Mouse (Mus musculus) erythroblast, embryonic 14.5 days (primary cell): ENCODE measurements at regions not wholly inside any gene's neighbourhood (a gene's known extent, or its start where the extent isn't known, plus 50 kb on each side); places are given as distances from the start of the nearest gene placed in this dataset.

ENCODE experiments used
- H3K27me3 ChIP-seq: 2 replicates; pipeline ENCODE4 v1.6.1; 2012; ENCODE audit warnings: inconsistent platforms; ENCODE audit not compliant: control insufficient read depth
- H3K36me3 ChIP-seq: 2 replicates; pipeline ENCODE4 v1.6.1; 2012; ENCODE audit warnings: mild to moderate bottlenecking, inconsistent platforms; ENCODE audit not compliant: control insufficient read depth
- H3K4me1 ChIP-seq: 2 replicates; pipeline ENCODE4 v1.6.1; 2012; ENCODE audit warnings: inconsistent platforms; ENCODE audit not compliant: control insufficient read depth
- H3K4me3 ChIP-seq: replicated peaks from 2 replicates; pipeline ENCODE3; 2012; ENCODE audit warnings: moderate library complexity, mild to moderate bottlenecking, inconsistent platforms
- H3K9me3 ChIP-seq: 2 replicates; pipeline ENCODE4 v1.6.1; 2012; ENCODE audit warnings: low read length, inconsistent platforms, mixed read lengths; ENCODE audit not compliant: control insufficient read depth
- GATA1 ChIP-seq: IDR thresholded peaks from 2 replicates; pipeline ENCODE4 v1.6.1; 2012; ENCODE audit warnings: low read length, inconsistent platforms, mixed read lengths
- TAL1 ChIP-seq: IDR thresholded peaks from 3 replicates; pipeline ENCODE4 v1.6.1; 2012; ENCODE audit warnings: low read length, inconsistent platforms, mixed read lengths

DNA sequence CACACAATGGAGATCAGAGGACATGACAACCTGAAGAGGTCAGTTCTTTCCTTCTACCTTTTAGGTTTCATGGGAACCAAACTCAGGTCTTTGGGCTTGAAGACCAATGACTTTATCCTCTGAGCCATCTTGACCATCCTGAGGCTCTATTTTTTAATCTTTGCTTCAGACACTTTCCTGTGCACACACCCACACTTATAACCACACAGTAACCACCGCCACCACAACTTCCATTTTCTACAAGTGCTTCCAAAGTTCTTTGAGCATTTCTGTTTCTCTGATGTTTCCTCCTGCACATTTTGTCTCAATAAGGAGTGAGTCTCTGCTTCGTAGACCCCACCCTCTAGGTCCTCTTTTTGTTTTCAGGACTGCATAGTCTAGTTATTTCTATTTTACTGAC lies 385.3 kb downstream of the Lpin1 start:
- no peaks in the 10 kb centered on the region for H3K27me3 ChIP-seq
- no peaks in the 10 kb centered on the region for H3K36me3 ChIP-seq
- no peaks in the 10 kb centered on the region for H3K9me3 ChIP-seq
- no peak for TF ChIP-seq TAL1
- TF ChIP-seq GATA1 = no peak
- H3K4me3 ChIP-seq = no peak overlapping the region
- H3K4me1 ChIP-seq = no peaks in the 10 kb centered on the region

DNA sequence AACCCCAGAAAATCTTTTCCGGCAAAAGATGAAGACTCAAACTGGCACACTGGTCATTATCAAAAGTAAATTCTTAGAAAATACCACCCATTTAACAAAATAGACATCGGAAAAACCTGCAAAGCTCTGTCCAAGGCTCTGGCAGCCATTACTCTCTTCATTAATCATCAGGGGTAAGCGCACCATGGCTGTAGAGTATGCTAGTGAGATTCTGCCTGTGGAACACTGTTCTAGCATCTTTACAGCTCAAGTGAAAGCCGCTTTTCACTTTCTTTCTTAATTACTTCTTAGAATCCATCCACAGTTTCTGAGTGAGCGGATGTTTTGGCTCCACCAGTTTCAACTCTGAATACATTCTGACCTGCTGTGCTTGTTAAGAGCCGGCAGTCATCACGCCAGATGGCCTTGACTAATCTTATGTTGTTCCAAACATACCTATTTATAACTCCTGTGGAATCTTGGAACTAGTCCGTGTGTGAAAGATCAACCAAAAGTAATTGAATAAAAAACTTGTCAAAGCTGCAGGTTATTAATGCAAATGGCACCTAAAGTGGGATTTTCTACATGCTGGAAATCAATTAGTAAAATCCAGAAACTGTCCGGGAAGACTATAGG lies 387.8 kb downstream of the Lpin1 start:
- Histone ChIP-seq H3K36me3 (no peaks in the 10 kb centered on the region), H3K9me3 (no peaks in the 10 kb centered on the region), H3K4me3 (no peak overlapping the region), H3K27me3 (no peaks in the 10 kb centered on the region), H3K4me1 (no peaks in the 10 kb centered on the region)
- no peak for TF ChIP-seq TAL1
- TF ChIP-seq GATA1 = no peak

- H3K27me3 ChIP-seq = no peaks in the 10 kb centered on the region
- H3K4me1 ChIP-seq = no peaks in the 10 kb centered on the region
- H3K9me3 ChIP-seq = no peaks in the 10 kb centered on the region
- H3K36me3 ChIP-seq = no peaks in the 10 kb centered on the region
- no peak for TF ChIP-seq TAL1
- no peak for TF ChIP-seq GATA1
- H3K4me3 ChIP-seq = no peak overlapping the region
Observed at GRCm38 (mm10) chr12:16222205-16222604, 388.6 kb downstream of the Lpin1 start.

DNA sequence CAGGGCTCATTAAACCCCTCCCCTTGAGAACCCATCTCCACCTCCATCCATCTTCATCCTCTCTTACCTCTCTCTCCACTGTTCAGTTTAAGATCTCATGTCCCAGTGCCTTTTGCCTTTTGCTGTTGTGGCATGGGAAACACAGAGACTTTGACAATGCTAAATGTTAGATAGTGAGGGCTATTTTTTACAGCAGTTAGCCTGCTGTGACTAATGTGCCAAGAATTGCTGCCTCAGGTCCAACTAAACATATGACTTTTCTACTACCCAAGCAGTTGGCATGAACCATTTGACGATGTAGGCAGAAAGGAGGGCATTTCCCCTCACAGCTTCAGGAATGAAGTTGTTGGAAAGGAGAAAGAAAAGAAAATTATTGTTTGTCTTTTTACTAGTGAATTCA lies 389.6 kb downstream of the Lpin1 start:
- no peak overlapping the region for H3K4me3 ChIP-seq
- TF ChIP-seq GATA1 = no peak
- no peak for TF ChIP-seq TAL1
- no peaks in the 10 kb centered on the region for H3K4me1 ChIP-seq
- no peaks in the 10 kb centered on the region for H3K27me3 ChIP-seq
- no peaks in the 10 kb centered on the region for H3K36me3 ChIP-seq
- no peaks in the 10 kb centered on the region for H3K9me3 ChIP-seq

- Histone ChIP-seq H3K4me3 (no peak overlapping the region), H3K27me3 (no peaks in the 10 kb centered on the region), H3K9me3 (no peaks in the 10 kb centered on the region), H3K36me3 (no peaks in the 10 kb centered on the region), H3K4me1 (no peaks in the 10 kb centered on the region)
- TF ChIP-seq TAL1 = no peak
- TF ChIP-seq GATA1 = no peak
Observed at GRCm38 (mm10) chr12:16220561-16220960, 390.2 kb downstream of the Lpin1 start.

GRCm38 (mm10) chr12:16218906-16219305 lies 391.9 kb downstream of the Lpin1 start:
- no peaks in the 10 kb centered on the region for H3K36me3 ChIP-seq
- H3K4me1 ChIP-seq = no peaks in the 10 kb centered on the region
- no peak overlapping the region for H3K4me3 ChIP-seq
- H3K9me3 ChIP-seq = no peaks in the 10 kb centered on the region
- H3K27me3 ChIP-seq = no peaks in the 10 kb centered on the region
- TF ChIP-seq GATA1 (no peak), TAL1 (no peak)

- no peak overlapping the region for H3K4me3 ChIP-seq
- no peaks in the 10 kb centered on the region for H3K36me3 ChIP-seq
- H3K27me3 ChIP-seq = no peaks in the 10 kb centered on the region
- no peaks in the 10 kb centered on the region for H3K4me1 ChIP-seq
- no peaks in the 10 kb centered on the region for H3K9me3 ChIP-seq
- TF ChIP-seq GATA1 (no peak), TAL1 (no peak)
Observed at GRCm38 (mm10) chr12:16210553-16210952, 393.8 kb upstream of the Trib2 start.

DNA sequence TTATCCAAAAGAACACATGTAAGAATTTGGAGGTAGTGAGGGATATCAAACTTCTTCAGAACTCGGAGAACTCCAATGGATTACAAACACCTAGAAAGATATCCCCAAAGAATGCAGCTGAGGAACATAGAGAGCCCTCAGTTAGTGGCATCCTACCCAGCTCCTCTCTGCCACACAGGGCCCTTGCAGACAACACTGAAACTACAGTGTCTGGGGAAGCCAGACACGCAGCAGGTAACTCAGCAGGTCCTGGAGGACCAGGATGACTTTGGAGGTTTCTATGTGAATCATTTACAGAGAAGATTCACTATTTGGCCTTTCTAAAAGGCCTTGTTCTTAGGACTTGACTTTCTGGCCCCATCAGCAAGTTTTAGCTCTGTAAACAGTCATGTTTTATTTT lies 393.4 kb upstream of the Trib2 start:
- Histone ChIP-seq H3K4me3 (no peak overlapping the region), H3K27me3 (no peaks in the 10 kb centered on the region), H3K36me3 (no peaks in the 10 kb centered on the region), H3K9me3 (no peaks in the 10 kb centered on the region), H3K4me1 (no peaks in the 10 kb centered on the region)
- TF ChIP-seq TAL1 = no peak
- no peak for TF ChIP-seq GATA1

DNA sequence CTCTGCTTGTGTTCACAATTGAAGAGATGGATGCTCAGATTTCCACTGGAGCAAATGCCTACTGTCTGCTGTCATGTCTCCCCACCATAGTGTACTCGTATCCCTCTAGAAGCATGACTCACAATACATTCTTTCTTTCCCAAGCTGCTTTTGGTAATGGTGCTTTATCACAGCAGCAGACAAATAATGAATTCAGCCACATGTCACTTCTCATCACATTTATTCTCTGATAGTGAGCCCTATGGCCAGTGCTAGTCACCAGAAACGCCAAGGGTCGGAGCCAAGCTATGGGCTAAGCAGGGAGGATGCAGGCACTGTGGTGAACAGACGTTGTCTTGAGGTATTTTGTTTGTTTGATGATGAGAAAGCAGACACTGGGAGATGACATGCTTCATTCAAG lies 388.2 kb upstream of the Trib2 start:
- H3K27me3 ChIP-seq = no peaks in the 10 kb centered on the region
- no peaks in the 10 kb centered on the region for H3K9me3 ChIP-seq
- no peaks in the 10 kb centered on the region for H3K4me1 ChIP-seq
- H3K36me3 ChIP-seq = no peaks in the 10 kb centered on the region
- H3K4me3 ChIP-seq = no peak overlapping the region
- TF ChIP-seq TAL1 (no peak), GATA1 (no peak)

DNA sequence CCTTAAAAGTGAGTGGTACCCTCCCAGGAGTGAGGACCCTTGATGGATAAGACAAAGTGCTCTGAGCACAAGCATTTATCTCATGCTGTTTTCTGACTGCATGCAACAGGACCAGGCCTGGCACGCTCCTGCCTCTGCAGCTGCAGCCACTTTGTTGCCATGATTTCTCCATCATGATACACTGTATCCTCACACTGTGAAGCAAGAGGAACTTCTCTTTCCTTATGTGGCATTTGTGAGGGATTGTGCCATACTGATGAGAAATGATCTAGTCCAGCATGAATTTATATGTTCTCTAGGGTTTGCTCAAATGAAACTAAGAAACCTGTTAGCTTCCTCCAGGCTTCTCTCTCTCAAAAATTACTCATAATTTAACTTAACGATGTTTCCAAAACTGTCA lies 380.2 kb upstream of the Trib2 start:
- Histone ChIP-seq H3K27me3 (no peaks in the 10 kb centered on the region), H3K4me3 (no peak overlapping the region), H3K9me3 (no peaks in the 10 kb centered on the region), H3K36me3 (no peaks in the 10 kb centered on the region), H3K4me1 (no peaks in the 10 kb centered on the region)
- TF ChIP-seq TAL1 (no peak), GATA1 (no peak)
